Mouse (Mus musculus) heart, embryonic 14.5 days (tissue): ENCODE data around the gene Rrp15. TPM values are rescaled to one million over a fixed set of nuclear protein-coding genes. Genes with fewer than 3 reads are reported as not detected.

Experiments
- ATAC-seq: fragments of 200-750 bp; cut with Nextera tagmentation; 2 replicates; pipeline ENCODE4 v1.8.0; 2017; ENCODE audit warnings: low read depth, moderate TSS enrichment; ENCODE audit not compliant: insufficient number of reproducible peaks, insufficient read depth, low FRiP score
- H3K27ac ChIP-seq, 2 experiments: fragments of 200-500 bp in 1 of 2; fragments of 300-500 bp in 1 of 2; sonication (generic) in 1 of 2; replicated peaks in 1 of 2; 2 replicates each; pipeline ENCODE4 v1.5.1; 2012 to 2014; ENCODE audit warnings: low read depth in 2 of 2, low read length in 2 of 2, control low read depth in 1 of 2, mild to moderate bottlenecking in 1 of 2, mixed read lengths in 1 of 2; ENCODE audit not compliant: control insufficient read depth in 1 of 2, insufficient read depth in 1 of 2
- H3K27me3 ChIP-seq: fragments of 300-500 bp; sonication (generic); 2 replicates; pipeline ENCODE4 v1.6.1; 2014; ENCODE audit warnings: mild to moderate bottlenecking, low read length, control low read depth; ENCODE audit not compliant: control insufficient read depth, insufficient read depth
- H3K36me3 ChIP-seq: fragments of 300-500 bp; sonication (generic); 2 replicates; pipeline ENCODE4 v1.6.1; 2014; ENCODE audit warnings: mild to moderate bottlenecking, control low read depth, low read length, mixed read lengths; ENCODE audit not compliant: control insufficient read depth, insufficient read depth
- H3K4me1 ChIP-seq, 2 experiments: fragments of 200-500 bp in 1 of 2; fragments of 300-500 bp in 1 of 2; sonication (generic) in 1 of 2; 2 replicates each; pipeline ENCODE4 v1.6.1; 2012 to 2014; ENCODE audit warnings: low read length in 2 of 2, control low read depth in 1 of 2, mixed read lengths in 1 of 2; ENCODE audit not compliant: control insufficient read depth in 2 of 2, insufficient read depth in 2 of 2
- H3K4me2 ChIP-seq: fragments of 300-500 bp; sonication (generic); 2 replicates; pipeline ENCODE4 v1.6.1; 2014; ENCODE audit warnings: mild to moderate bottlenecking, low read length
- H3K4me3 ChIP-seq, 2 experiments: fragments of 200-500 bp in 1 of 2; fragments of 300-500 bp in 1 of 2; sonication (generic) in 1 of 2; 2 replicates each; pipeline ENCODE4 v1.5.1; 2012 to 2014; ENCODE audit warnings: low read length in 2 of 2, mild to moderate bottlenecking in 2 of 2, control low read depth in 1 of 2, low read depth in 1 of 2, moderate library complexity in 1 of 2; ENCODE audit not compliant: control insufficient read depth in 1 of 2, insufficient read depth in 1 of 2
- H3K9ac ChIP-seq: fragments of 300-500 bp; sonication (generic); 2 replicates; pipeline ENCODE4 v1.6.1; 2014; ENCODE audit warnings: mild to moderate bottlenecking, low read length
- H3K9me3 ChIP-seq: fragments of 300-500 bp; sonication (generic); 2 replicates; pipeline ENCODE4 v1.6.1; 2016; ENCODE audit warnings: low read length, control low read depth; ENCODE audit not compliant: control insufficient read depth
- WGBS: fragments of 180-500 bp; shearing (Covaris S2); extraction: QIAGEN DNeasy Blood & Tissue Kit; methylation state at CpG from one replicate; pipeline ENCODE4 v1.1.7; 2014; 5-methylcytosine and 5-hydroxymethylcytosine counted together
- polyA plus RNA-seq: library from polyadenylated mRNA; unstranded; fragments of >200 nt; fragmentation: Nextera tagmentation; extraction: Ambion mirVana; gene quantifications from 2 replicates; pipeline ENCODE4 v1.2.1, GENCODE M21; 2014

The Rrp15 gene
- polyA plus RNA-seq, 1 experiment from 2014 or later: 32.6 TPM

- no peak overlapping the region for H3K9ac ChIP-seq
- H3K4me1 ChIP-seq: peaks cover 14 to 32% of the 10 kb centered on the region in 2 experiments
- peaks cover 9% of the 10 kb centered on the region; the same call in 1 of the 2 replicates for H3K36me3 ChIP-seq
- 86% methylated on average over 4 of the region's 4 CpGs for WGBS
- no peak overlapping the region for H3K27ac ChIP-seq
- no peak overlapping the region for H3K4me2 ChIP-seq
- H3K27me3 ChIP-seq: no peaks in the 10 kb centered on the region
- no peak for ATAC-seq
- H3K9me3 ChIP-seq: no peaks in the 10 kb centered on the region
- no peak overlapping the region for H3K4me3 ChIP-seq
These were observed 76.0 kb downstream of the Rrp15 start for GRCm38 (mm10) chr1:186673166-186673565.

Other genes with a start within 250 kb of the Rrp15 start
- gene Tgfb2, start 43.4 kb downstream of the Rrp15 start, polyA plus RNA-seq: 50.0 and 50.5 TPM in 2 replicates
- gene D1Pas1, start 218.1 kb upstream of the Rrp15 start, polyA plus RNA-seq: 0.08 and 0.47 TPM in 2 replicates